Mouse (Mus musculus) hindbrain, embryonic 13.5 days (tissue): ENCODE data around the gene Srgap1. TPM values are rescaled to one million over a fixed set of nuclear protein-coding genes. Genes with fewer than 3 reads are reported as not detected.

ENCODE experiments used
- ATAC-seq: fragments of 200-750 bp; cut with Nextera tagmentation; 2 replicates; pipeline ENCODE4 v1.8.0; 2017; ENCODE audit warnings: moderate TSS enrichment; ENCODE audit not compliant: low FRiP score
- H3K27ac ChIP-seq: fragments of 300-500 bp; sonication (generic); 2 replicates; pipeline ENCODE4 v1.5.1; 2015; ENCODE audit warnings: inconsistent platforms, mild to moderate bottlenecking, moderate library complexity
- H3K27me3 ChIP-seq: fragments of 300-500 bp; sonication (generic); 2 replicates; pipeline ENCODE4 v1.6.1; 2015; ENCODE audit warnings: mild to moderate bottlenecking, inconsistent platforms
- H3K36me3 ChIP-seq: fragments of 300-500 bp; sonication (generic); 2 replicates; pipeline ENCODE4 v1.6.1; 2015; ENCODE audit warnings: mild to moderate bottlenecking, inconsistent platforms
- H3K4me1 ChIP-seq: fragments of 300-500 bp; sonication (generic); replicated peaks from 2 replicates; pipeline ENCODE4 v1.6.1; 2015; ENCODE audit warnings: inconsistent platforms
- H3K4me2 ChIP-seq: fragments of 300-500 bp; sonication (generic); 2 replicates; pipeline ENCODE4 v1.6.1; 2015; ENCODE audit warnings: inconsistent platforms, mild to moderate bottlenecking, moderate library complexity
- H3K4me3 ChIP-seq: fragments of 300-500 bp; sonication (generic); 2 replicates; pipeline ENCODE4 v1.5.1; 2015; ENCODE audit warnings: mild to moderate bottlenecking, inconsistent platforms
- H3K9ac ChIP-seq: fragments of 300-500 bp; sonication (generic); 2 replicates; pipeline ENCODE4 v1.6.1; 2015; ENCODE audit warnings: mild to moderate bottlenecking, inconsistent platforms
- H3K9me3 ChIP-seq: fragments of 300-500 bp; sonication (generic); 2 replicates; pipeline ENCODE4 v1.6.1; 2016; ENCODE audit warnings: inconsistent platforms
- WGBS: fragments of 180-500 bp; shearing (Covaris S2); methylation state at CpG from one replicate; pipeline ENCODE4 v1.1.7; 2015; 5-methylcytosine and 5-hydroxymethylcytosine counted together
- polyA plus RNA-seq: library from polyadenylated mRNA; unstranded; fragments of >200 nt; fragmentation: Nextera tagmentation; extraction: Ambion mirVana; gene quantifications from 2 replicates; pipeline ENCODE4 v1.2.1, GENCODE M21; 2015

Gene Srgap1
- polyA plus RNA-seq, 1 experiment from 2014 or later = 42.0 TPM

DNA sequence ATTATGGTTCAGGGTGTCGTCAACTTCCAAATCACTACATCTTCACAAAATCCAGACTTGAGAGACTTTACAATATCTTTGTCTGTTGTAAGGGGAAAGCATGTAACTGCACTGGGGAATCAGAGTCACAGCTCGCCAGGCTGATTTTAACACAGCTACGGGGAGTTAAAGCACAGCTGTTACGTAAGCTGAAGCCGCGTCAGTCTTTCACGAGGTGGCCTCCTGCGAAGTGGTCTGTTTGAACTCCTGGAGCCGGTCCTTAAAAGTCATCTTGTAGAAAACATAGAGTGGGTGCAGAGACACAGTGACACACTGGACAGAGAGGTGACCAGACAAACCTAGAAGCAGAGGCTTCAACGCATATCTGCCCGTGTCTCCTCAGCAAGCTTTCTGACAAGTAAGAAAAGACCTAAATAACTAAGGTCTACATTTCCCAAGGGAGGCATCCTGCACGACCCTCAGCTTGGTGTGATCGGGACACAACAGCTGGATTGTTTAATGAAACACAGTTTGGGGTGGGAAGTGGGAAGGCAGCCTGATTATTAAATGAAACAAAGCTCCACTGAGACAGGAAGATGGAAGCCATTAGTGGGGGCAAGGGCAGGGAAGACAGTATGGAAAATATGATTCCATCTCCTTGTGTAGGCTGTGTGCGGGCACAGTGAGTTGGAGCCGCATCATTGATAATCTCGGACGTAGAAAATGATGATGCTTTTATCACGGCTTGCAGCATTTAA lies 181.4 kb downstream of the Srgap1 start:
- Histone ChIP-seq H3K9me3 (no peaks in the 10 kb centered on the region), H3K27me3 (no peaks in the 10 kb centered on the region), H3K4me1 (peaks cover 19% of the 10 kb centered on the region), H3K4me3 (no peak overlapping the region), H3K36me3 (peaks cover 26% of the 10 kb centered on the region), H3K9ac (no peak overlapping the region), H3K4me2 (no peak overlapping the region), H3K27ac (peak overlapping the region; percentile 74)
- ATAC-seq = no peak
- 60% methylated on average over 18 of the region's 18 CpGs for WGBS

DNA sequence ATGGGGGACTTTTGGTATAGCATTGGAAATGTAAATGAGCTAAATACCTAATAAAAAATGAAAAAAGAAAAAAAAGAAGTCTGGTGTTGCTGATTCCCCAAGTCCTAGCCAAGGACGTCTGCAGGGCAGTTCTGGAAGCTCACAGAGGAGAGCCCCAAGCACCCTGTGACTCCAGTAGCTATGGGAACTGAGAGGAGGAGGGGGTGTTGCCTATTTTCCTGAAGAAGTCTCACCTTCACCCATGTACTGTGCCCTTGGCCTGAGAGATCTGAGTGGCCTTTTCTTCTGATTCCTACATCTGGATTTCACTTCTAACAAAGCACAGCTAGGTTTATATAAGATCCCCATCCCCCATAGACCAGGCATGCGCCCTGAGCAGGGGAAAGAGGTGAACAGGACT lies 186.2 kb downstream of the Srgap1 start:
- Histone ChIP-seq H3K9ac (no peak overlapping the region), H3K4me2 (no peak overlapping the region), H3K36me3 (peaks cover 4% of the 10 kb centered on the region), H3K4me3 (no peak overlapping the region), H3K27me3 (no peaks in the 10 kb centered on the region), H3K9me3 (no peaks in the 10 kb centered on the region), H3K4me1 (peaks cover 32% of the 10 kb centered on the region), H3K27ac (no peak overlapping the region)
- ATAC-seq = no peak
- 59% methylated on average over 2 of the region's 2 CpGs for WGBS

- WGBS = 68% methylated on average over 10 of the region's 10 CpGs
- Histone ChIP-seq H3K4me1 (peaks cover 27% of the 10 kb centered on the region), H3K9me3 (no peaks in the 10 kb centered on the region), H3K9ac (no peak overlapping the region), H3K36me3 (peaks cover 14% of the 10 kb centered on the region), H3K4me2 (no peak overlapping the region), H3K27me3 (no peaks in the 10 kb centered on the region), H3K4me3 (no peak overlapping the region), H3K27ac (peak overlapping the region; percentile 64)
- no peak for ATAC-seq
Observed at GRCm38 (mm10) chr10:121859803-121860571, 187.1 kb downstream of the Srgap1 start.

DNA sequence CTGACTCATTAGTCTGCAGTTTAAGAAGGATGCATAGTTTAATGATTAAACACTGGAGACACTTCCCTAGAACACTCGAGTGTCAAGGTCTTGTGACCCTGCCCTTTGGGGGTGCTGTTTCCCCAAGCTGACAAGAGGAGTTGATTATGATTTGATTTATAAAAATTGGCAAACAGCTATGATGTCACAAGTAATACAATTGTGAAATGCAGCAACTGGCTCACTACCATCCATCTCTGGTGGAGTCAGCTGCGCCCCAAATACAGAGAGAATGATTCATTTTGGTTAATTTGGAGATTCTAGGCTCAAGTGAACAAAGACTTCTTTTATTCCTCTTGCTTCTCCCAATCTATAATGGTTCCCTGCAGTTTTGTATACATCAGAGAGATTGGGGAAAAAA lies 188.2 kb downstream of the Srgap1 start:
- no peaks in the 10 kb centered on the region for H3K9me3 ChIP-seq
- no peak overlapping the region for H3K4me2 ChIP-seq
- WGBS = 74% methylated on average over 2 of the region's 2 CpGs
- no peak for ATAC-seq
- H3K36me3 ChIP-seq = peaks cover 24% of the 10 kb centered on the region
- H3K27me3 ChIP-seq = no peaks in the 10 kb centered on the region
- peaks cover 27% of the 10 kb centered on the region for H3K4me1 ChIP-seq
- H3K9ac ChIP-seq = no peak overlapping the region
- no peak overlapping the region for H3K27ac ChIP-seq
- no peak overlapping the region for H3K4me3 ChIP-seq

GRCm38 (mm10) chr10:121858086-121858485 lies 189.0 kb downstream of the Srgap1 start:
- Histone ChIP-seq H3K36me3 (peaks cover 31% of the 10 kb centered on the region), H3K4me1 (peaks cover 27% of the 10 kb centered on the region), H3K27me3 (no peaks in the 10 kb centered on the region), H3K4me2 (no peak overlapping the region), H3K27ac (no peak overlapping the region; the same call in 1 of the 2 replicates), H3K9ac (no peak overlapping the region), H3K9me3 (no peaks in the 10 kb centered on the region), H3K4me3 (no peak overlapping the region)
- 83% methylated on average over 1 of the region's 1 CpGs for WGBS
- no peak for ATAC-seq

DNA sequence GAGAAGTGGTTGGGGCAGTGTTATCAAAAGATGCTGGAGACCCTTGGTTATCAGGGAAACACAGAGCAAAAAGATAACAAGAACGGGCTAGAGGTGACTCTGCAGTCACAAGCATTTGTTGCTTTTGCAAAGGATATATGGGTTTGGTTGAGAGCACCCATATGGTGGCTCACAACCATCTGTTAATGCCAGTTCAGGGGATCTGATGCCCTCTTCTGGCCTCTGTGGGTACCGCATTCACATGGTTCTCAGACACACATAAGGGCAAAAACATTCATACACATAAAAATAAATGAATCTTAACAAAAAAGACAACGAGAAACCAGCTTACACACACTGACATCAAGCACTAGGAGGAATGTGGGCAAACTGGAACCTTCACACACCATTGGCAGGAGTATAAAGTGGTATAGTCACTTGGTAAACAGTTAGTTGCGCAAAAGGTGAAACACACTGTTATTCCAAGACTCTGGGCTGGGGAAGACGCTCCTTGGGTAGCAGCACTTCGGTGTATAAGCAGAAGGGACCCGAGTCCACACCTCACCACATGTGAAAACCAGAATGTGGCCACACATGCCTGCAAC lies 191.2 kb downstream of the Srgap1 start:
- peaks cover 48% of the 10 kb centered on the region for H3K36me3 ChIP-seq
- H3K27ac ChIP-seq = no peak overlapping the region
- 86% methylated on average over 7 of the region's 7 CpGs for WGBS
- no peaks in the 10 kb centered on the region for H3K9me3 ChIP-seq
- no peak overlapping the region for H3K4me2 ChIP-seq
- H3K9ac ChIP-seq = no peak overlapping the region
- ATAC-seq = no peak
- no peaks in the 10 kb centered on the region for H3K27me3 ChIP-seq
- H3K4me3 ChIP-seq = no peak overlapping the region
- H3K4me1 ChIP-seq = peaks cover 22% of the 10 kb centered on the region

DNA sequence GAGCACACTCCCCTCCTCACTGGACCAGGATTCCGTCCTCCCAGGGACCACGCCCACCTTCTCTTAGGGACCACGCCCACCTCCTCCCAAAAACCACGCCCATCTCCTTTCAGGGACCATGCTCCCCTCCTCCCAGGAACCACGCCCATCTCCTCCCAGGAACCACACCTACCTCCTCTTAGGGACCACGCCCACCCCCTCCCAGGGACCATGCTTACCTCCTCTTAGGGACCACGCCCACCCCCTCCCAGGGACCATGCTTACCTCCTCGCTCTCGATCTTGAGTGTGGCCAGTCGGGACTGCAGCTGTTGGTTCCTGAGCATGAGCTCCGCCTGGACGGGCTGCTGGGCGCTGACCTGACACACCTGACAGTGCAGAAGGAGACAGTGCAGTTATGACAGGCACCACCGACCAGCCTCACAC lies 193.7 kb downstream of the Srgap1 start:
- WGBS = 35% methylated on average over 14 of the region's 14 CpGs
- no peak for ATAC-seq

DNA sequence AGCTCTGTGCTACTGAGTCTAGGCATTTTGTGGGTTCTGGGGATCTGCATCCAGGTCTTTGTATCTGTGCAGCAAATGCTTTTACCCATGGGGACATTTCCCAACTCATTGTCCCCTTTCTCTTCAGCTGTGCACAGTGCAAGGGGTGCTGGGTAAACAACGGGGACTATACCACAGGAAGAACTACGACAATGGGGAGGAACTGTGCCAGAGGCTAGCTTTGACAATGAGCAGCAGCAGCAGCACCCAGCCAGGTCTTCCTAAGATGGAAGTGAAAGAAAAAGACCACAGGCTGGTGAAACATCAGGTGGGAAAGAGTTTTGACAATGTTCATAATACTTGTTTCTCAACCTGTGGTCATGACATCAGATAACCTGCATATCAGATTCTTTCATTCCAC lies 197.6 kb downstream of the Srgap1 start:
- H3K27ac ChIP-seq = no peak overlapping the region
- no peaks in the 10 kb centered on the region for H3K4me1 ChIP-seq
- H3K36me3 ChIP-seq = peaks cover 68% of the 10 kb centered on the region
- H3K9me3 ChIP-seq = no peaks in the 10 kb centered on the region
- H3K4me3 ChIP-seq = no peak overlapping the region
- H3K9ac ChIP-seq = no peak overlapping the region
- 81% methylated on average over 2 of the region's 2 CpGs for WGBS
- H3K27me3 ChIP-seq = no peaks in the 10 kb centered on the region
- ATAC-seq = no peak
- no peak overlapping the region for H3K4me2 ChIP-seq

More for the DNA sequence above, 193.7 kb downstream of the Srgap1 start:
- no peak overlapping the region for H3K4me3 ChIP-seq
- H3K27me3 ChIP-seq = no peaks in the 10 kb centered on the region
- no peaks in the 10 kb centered on the region for H3K9me3 ChIP-seq
- peaks cover 65% of the 10 kb centered on the region for H3K36me3 ChIP-seq
- H3K4me1 ChIP-seq = peaks cover 4% of the 10 kb centered on the region; the same call in 1 of the 2 replicates
- H3K4me2 ChIP-seq = no peak overlapping the region
- H3K27ac ChIP-seq = no peak overlapping the region
- no peak overlapping the region for H3K9ac ChIP-seq

DNA sequence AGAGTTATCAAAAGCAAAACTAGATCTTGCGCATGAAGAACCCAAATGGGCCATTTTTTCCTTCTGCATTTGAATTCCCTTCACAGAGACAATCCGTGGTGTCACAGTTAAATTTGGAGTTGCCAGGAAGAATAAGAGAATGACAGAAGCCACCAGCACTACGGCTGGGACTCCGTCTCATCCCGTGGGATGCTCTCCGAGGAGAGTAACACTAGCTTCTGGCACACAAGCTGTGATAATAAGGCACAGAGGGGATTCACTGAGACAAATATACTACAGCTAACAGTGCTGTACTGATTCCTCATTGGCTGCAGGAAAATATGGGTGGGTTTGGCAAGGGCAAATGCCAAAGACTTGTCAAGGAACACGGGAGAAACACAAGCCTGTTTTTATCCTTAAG lies 201.4 kb downstream of the Srgap1 start:
- no peaks in the 10 kb centered on the region for H3K27me3 ChIP-seq
- H3K27ac ChIP-seq = no peak overlapping the region; the same call in 1 of the 2 replicates
- H3K4me2 ChIP-seq = no peak overlapping the region
- 81% methylated on average over 7 of the region's 7 CpGs for WGBS
- ATAC-seq = no peak
- no peaks in the 10 kb centered on the region for H3K4me1 ChIP-seq
- H3K9ac ChIP-seq = no peak overlapping the region
- peaks cover 46% of the 10 kb centered on the region for H3K36me3 ChIP-seq
- no peaks in the 10 kb centered on the region for H3K9me3 ChIP-seq
- H3K4me3 ChIP-seq = no peak overlapping the region

DNA sequence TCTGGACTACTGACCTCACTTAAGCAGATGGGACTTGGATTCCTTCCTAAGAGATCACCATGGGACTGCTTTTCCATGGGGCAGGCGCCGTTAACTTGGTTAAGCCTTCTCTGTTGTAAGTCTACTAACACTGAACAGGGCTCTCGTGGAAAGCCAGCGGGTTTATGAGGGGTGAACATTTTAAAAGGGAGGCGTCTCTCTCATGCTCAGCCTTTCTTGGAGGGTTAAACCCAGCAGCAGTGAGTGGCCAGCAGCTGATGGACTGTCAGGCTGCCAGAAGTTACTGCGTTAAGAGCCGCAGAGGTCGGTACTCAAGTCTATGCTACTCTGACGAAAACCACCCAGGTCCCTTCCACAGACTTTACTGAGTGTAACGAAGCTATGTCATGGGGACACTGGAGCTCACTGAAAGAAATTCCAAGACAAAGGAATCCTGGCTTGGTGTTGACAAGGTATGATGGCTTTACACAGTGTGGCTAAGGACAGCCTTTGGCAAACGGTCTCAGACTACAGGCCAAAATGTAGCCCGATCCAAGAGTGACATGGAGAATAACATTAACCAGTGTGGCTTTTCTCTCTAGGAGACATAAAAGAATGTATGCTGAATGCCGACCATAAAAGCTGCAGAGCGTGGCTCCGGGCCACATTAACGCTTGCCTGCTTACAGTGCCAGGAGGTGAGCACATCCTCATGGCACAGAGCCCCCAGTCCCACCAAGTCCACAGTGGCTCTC lies 209.8 kb downstream of the Srgap1 start:
- no peaks in the 10 kb centered on the region for H3K27me3 ChIP-seq
- 0 out of 2 replicates have a peak overlapping the region, but pooled peaks have one; percentile 11 for H3K4me2 ChIP-seq
- peak; percentile 72 for ATAC-seq
- 74% methylated on average over 16 of the region's 16 CpGs for WGBS
- H3K9ac ChIP-seq = peak overlapping the region; percentile 29; the same call in 1 of the 2 replicates
- no peak overlapping the region for H3K4me3 ChIP-seq
- peak overlapping the region; percentile 81 for H3K27ac ChIP-seq
- H3K4me1 ChIP-seq = peaks cover 10% of the 10 kb centered on the region
- H3K36me3 ChIP-seq = peaks cover 40% of the 10 kb centered on the region
- H3K9me3 ChIP-seq = no peaks in the 10 kb centered on the region

- 74% methylated on average over 18 of the region's 18 CpGs for WGBS
- Histone ChIP-seq H3K9me3 (no peaks in the 10 kb centered on the region), H3K4me3 (no peak overlapping the region), H3K4me2 (0 out of 2 replicates have a peak overlapping the region, but pooled peaks have one; percentile 11), H3K4me1 (peaks cover 10% of the 10 kb centered on the region), H3K27ac (peak overlapping the region; percentile 81), H3K27me3 (no peaks in the 10 kb centered on the region), H3K9ac (no peak overlapping the region), H3K36me3 (peaks cover 40% of the 10 kb centered on the region)
- ATAC-seq = 0 out of 2 replicates have a peak, but pooled peaks have one; percentile 32
Observed at GRCm38 (mm10) chr10:121836507-121837165, 210.5 kb downstream of the Srgap1 start.
